Comparison of ENCODE assay signal across 26 mouse cellular contexts in genomic region chr10:44401600-44401999, GRCm38 (mm10).
"Had no signal": no experiment of that assay in that cellular context is flagged by ENCODE, and none has a peak within 500 bp of the region (broad histone marks: within the 10 kb centered on the region; RNA-seq: fewer than 3 reads in every experiment).

No protein-coding gene starts in this region.

- H3K4me3 ChIP-seq: gastrocnemius, adult 2 months; heart, embryonic 13.5 days; hindbrain, embryonic 10.5 days; hindbrain, embryonic 12.5 days; intestine, embryonic 15.5 days; layer of hippocampus, adult 2 months; left cerebral cortex, adult 2 months; limb, embryonic 10.5 days; limb, embryonic 12.5 days; liver, embryonic 13.5 days; liver, embryonic 15.5 days had no signal

- H3K9me3 ChIP-seq: heart, embryonic 13.5 days; hindbrain, embryonic 10.5 days; hindbrain, embryonic 12.5 days; intestine, embryonic 15.5 days; limb, embryonic 10.5 days; limb, embryonic 12.5 days; liver, embryonic 13.5 days; liver, embryonic 15.5 days had no signal

- H3K9ac ChIP-seq: heart, embryonic 13.5 days; hindbrain, embryonic 12.5 days; hindbrain, embryonic 14.5 days; intestine, embryonic 15.5 days; limb, embryonic 12.5 days; liver, embryonic 13.5 days; liver, embryonic 15.5 days had no signal

- H3K27ac ChIP-seq: gastrocnemius, adult 2 months; heart, embryonic 13.5 days; hindbrain, embryonic 10.5 days; hindbrain, embryonic 12.5 days; hindbrain, embryonic 14.5 days; intestine, embryonic 15.5 days; layer of hippocampus, adult 2 months; left cerebral cortex, adult 2 months; limb, embryonic 10.5 days; limb, embryonic 12.5 days; liver, embryonic 13.5 days; liver, embryonic 15.5 days had no signal

- H3K4me2 ChIP-seq: heart, embryonic 13.5 days; hindbrain, embryonic 12.5 days; hindbrain, embryonic 14.5 days; intestine, embryonic 15.5 days; limb, embryonic 12.5 days; liver, embryonic 11.5 days; liver, embryonic 13.5 days; liver, embryonic 15.5 days had no signal

- DNase-seq: gastrocnemius, adult 2 months; gastrocnemius, postnatal 10 days; gastrocnemius, postnatal 25 days; heart, adult 18-20 months; heart, postnatal 14 days; heart, postnatal 36 days; kidney, adult 18-20 months; kidney, adult 8-10 months; kidney, postnatal 10 days; kidney, postnatal 25 days; kidney, postnatal 4 days; liver; liver, embryonic 13.5 days had no signal

- H3K27me3 ChIP-seq: heart, embryonic 13.5 days; hindbrain, embryonic 12.5 days; intestine, embryonic 15.5 days; limb, embryonic 12.5 days had no signal

- H3K36me3 ChIP-seq: heart, embryonic 13.5 days; hindbrain, embryonic 10.5 days; hindbrain, embryonic 12.5 days; intestine, embryonic 15.5 days; limb, embryonic 10.5 days; limb, embryonic 12.5 days; liver, embryonic 13.5 days; liver, embryonic 15.5 days had no signal

- ATAC-seq: hindbrain, embryonic 16.5 days; intestine, embryonic 15.5 days; intestine, postnatal 0 days had no signal

- H3K4me1 ChIP-seq: hindbrain, embryonic 10.5 days; hindbrain, embryonic 12.5 days; intestine, embryonic 15.5 days; liver, embryonic 13.5 days; liver, embryonic 15.5 days had no signal
